Mouse (Mus musculus): Measurements from ENCODE around the gene Hapln1.

DNA sequence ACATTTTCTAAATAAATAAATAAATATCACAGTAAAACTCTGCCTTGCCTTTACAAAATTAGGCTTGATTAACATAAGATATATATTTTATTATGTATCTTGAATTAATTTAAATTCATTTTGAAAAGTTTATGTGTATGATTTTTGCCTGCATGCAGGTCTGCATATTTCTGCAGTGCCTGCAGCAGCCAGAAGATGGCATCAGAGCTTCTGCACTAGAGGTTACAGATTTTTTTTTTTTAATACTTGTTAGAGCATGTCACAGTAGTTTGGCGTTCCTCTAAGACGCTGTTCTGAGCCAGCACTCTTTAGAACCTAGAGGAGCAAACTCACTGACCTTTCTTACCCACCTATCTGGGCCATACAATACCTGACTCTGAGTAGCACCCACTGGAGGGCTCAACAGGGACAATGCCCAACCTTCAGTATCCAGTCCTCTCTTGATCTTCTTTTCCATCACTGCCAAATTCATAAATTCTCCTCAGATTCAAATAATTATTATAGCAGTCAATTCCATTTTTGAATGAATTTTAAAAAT lies 8.7 kb downstream of the Hapln1 start:
- TF ChIP-seq CTCF (IDR thresholded peaks at IDR 0.05), result peak; percentile 75
- TF ChIP-seq EP300 (IDR thresholded peaks at IDR 0.05), result no peak

Measured in lung, postnatal 0 days (tissue).